Mouse (Mus musculus): Measurements from ENCODE around the gene U2surp. TPM values are rescaled to one million over a fixed set of nuclear protein-coding genes. Genes with fewer than 3 reads are reported as not detected.
A peak's percentile ranks its signal among the peaks of the same experiment; 100 is the strongest.

The U2surp gene
- 88.6 and 115 TPM in 2 replicates for polyA plus RNA-seq (2015; fragmentation: Nextera tagmentation; extraction: Ambion mirVana)

DNA sequence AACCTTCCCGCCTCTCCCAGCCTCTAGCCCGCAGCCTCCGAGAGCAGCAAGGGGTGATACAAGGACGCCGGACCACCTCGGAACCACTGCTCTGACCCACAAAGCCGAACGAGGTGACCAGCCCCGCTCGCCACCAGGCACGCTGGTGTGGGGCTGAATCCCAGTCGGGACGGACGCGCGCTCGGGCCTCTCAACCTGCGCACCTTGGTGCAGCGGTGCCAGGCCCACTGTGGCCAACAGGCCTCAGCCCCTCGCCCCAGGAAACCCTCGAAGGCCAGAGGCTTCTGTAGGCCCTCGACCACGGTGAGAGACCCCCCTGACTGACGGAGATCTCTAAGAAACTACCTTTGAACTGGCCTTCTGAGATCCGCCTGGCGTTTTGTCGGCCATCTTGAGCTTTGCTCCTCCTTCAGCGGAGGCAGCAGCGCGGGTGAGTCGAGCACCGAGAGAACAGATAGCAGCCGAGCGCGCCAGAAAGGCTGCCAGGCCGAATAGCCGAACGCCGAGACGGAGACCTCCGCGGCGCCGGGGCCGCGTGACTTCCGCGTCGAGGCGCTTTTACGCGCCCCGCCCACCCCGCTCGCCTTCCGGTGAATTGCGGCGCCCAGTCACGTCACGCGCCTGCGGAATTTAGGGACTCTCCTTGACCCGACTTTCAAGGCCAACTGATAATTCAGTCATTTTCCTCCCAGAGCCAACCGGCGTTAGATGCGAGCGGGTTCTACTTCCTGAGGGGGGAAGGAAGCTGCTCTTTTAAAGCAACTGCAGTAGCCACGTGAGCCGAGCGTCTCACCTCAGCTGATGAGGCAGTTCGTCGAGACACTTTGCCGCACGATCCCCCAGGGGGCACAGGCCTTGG is at the start of gene U2surp:
TSS of gene U2surp (minus strand) at position 525 of the 859 bp plus-strand sequence.
- Histone ChIP-seq H3K4me3 (replicated peaks; ENCODE audit: low read length) (peak within 1 kb of the TSS; percentile 99), H3K4me1 (ENCODE audit: control insufficient read depth, insufficient read depth, low read length) (peaks cover 9% of the 10 kb centered on the region), H3K27ac (ENCODE audit: low read length) (peak within 1 kb of the TSS; percentile 94), H3K4me2 (ENCODE audit: low read depth, low read length) (peak within 1 kb of the TSS; percentile 76), H3K27me3 (ENCODE audit: control insufficient read depth, insufficient read depth, low read length) (no peaks in the 10 kb centered on the region), H3K36me3 (ENCODE audit: control insufficient read depth, insufficient read depth, low read length) (no peaks in the 10 kb centered on the region), H3K9me3 (replicated peaks; ENCODE audit: control insufficient read depth, low read length) (no peaks in the 10 kb centered on the region), H3K9ac (ENCODE audit: low read length) (peak within 1 kb of the TSS; percentile 98)
- ATAC-seq (ENCODE audit: insufficient read depth, low FRiP score), result peak; percentile 95
- WGBS, result under 1% methylated on average over 74 of the region's 74 CpGs

DNA sequence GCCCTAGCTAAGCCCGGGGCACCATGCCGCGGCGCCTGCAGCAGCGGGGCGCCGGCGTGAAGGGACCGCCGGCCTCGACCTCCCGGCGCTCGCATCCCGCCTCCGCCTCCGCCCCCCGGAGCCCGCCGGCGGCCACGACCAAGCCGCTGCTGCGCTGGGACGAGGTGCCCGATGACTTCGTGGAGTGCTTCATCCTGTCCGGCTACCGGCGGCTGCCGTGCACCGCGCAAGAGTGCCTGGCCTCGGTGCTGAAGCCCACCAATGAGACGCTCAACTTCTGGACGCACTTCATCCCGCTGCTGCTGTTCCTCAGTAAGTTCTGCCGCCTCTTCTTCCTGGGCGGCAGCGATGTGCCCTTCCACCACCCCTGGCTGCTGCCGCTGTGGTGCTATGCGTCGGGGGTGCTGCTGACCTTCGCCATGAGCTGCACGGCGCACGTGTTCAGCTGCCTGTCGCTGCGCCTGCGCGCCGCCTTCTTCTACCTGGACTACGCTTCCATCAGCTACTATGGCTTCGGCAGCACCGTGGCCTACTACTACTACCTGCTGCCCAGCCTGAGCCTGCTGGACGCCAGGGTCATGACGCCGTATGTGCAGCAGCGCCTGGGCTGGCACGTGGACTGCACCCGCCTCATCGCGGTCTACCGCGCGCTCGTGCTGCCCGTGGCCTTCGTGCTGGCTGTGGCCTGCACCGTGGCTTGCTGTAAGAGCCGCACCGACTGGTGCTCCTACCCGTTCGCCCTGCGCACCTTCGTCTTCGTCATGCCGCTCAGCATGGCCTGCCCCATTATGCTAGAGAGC is 48.3 kb upstream of the U2surp start:
- no peaks in the 10 kb centered on the region for H3K9me3 ChIP-seq (replicated peaks; ENCODE audit: control insufficient read depth, low read length)
- H3K4me1 ChIP-seq (ENCODE audit: control insufficient read depth, insufficient read depth, low read length), result no peaks in the 10 kb centered on the region
- WGBS, result 12% methylated on average over 78 of the region's 78 CpGs
- peak; percentile 35; the same call in 1 of the 2 replicates for ATAC-seq (ENCODE audit: insufficient read depth, low FRiP score)
- peak overlapping the region; percentile 58 for H3K4me3 ChIP-seq (replicated peaks; ENCODE audit: low read length)
- H3K9ac ChIP-seq (ENCODE audit: low read length), result peak overlapping the region; percentile 65
- no peaks in the 10 kb centered on the region for H3K36me3 ChIP-seq (ENCODE audit: control insufficient read depth, insufficient read depth, low read length)
- peak overlapping the region; percentile 91 for H3K4me2 ChIP-seq (ENCODE audit: low read depth, low read length)
- peaks cover 70% of the 10 kb centered on the region for H3K27me3 ChIP-seq (ENCODE audit: control insufficient read depth, insufficient read depth, low read length)
- H3K27ac ChIP-seq (ENCODE audit: low read length), result no peak overlapping the region

DNA sequence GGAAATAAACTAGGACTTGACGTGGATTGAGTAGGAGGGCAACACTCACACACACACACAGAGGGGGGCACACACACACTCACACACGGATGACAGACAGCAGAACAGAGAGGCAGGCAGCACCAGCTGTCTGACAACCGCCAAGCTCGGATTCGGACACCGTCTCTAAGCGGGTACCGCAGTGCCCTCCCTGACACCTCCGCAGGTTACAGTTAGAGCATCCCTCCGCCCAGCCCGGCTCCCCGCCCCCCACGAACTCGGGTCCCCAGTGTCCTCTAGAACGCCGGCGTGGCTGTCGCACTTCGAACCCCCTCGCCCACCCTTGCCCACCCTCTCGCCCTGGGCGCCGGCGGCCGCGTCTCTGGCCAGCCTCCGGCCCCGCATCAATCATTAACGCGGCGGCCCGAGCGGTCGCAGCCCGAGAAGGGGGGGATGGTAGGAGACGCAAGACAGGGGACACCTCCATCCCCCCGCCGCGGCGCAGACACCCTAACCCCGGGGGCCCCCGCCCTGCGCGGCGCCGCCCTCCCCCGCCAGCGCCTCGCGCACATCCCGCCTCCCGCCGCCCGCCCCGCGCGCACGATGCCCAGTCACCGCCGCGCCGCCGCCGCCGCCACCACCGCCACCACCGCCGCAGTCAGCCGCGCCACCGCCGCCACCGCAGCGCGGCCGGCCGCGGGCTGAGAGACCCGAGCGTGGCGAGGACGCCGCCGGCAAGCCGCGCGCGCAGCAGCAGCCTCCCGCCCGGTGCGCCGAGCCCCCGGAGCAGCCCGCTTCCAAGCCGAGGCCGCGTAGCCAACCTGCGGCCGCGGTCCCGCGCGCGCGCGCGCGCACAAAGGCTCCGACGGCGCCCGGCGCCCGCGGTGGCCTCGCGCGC is 47.5 kb upstream of the U2surp start, which contains the start of gene Paqr9:
TSS of gene Paqr9 (plus strand) at position 599 of the 877 bp plus-strand sequence.
- H3K27me3 ChIP-seq (ENCODE audit: control insufficient read depth, insufficient read depth, low read length), result peaks cover 66% of the 10 kb centered on the region
- no peak within 1 kb of the TSS for H3K27ac ChIP-seq (ENCODE audit: low read length)
- H3K36me3 ChIP-seq (ENCODE audit: control insufficient read depth, insufficient read depth, low read length), result no peaks in the 10 kb centered on the region
- H3K9me3 ChIP-seq (replicated peaks; ENCODE audit: control insufficient read depth, low read length), result no peaks in the 10 kb centered on the region
- peak; percentile 58 for ATAC-seq (ENCODE audit: insufficient read depth, low FRiP score)
- whole genome bisulfite sequencing, result under 1% methylated on average over 58 of the region's 118 CpGs
- H3K4me2 ChIP-seq (ENCODE audit: low read depth, low read length), result peak within 1 kb of the TSS; percentile 91
- H3K9ac ChIP-seq (ENCODE audit: low read length), result peak within 1 kb of the TSS; percentile 65
- H3K4me1 ChIP-seq (ENCODE audit: control insufficient read depth, insufficient read depth, low read length), result no peaks in the 10 kb centered on the region
- peak within 1 kb of the TSS; percentile 58 for H3K4me3 ChIP-seq (replicated peaks; ENCODE audit: low read length)

DNA sequence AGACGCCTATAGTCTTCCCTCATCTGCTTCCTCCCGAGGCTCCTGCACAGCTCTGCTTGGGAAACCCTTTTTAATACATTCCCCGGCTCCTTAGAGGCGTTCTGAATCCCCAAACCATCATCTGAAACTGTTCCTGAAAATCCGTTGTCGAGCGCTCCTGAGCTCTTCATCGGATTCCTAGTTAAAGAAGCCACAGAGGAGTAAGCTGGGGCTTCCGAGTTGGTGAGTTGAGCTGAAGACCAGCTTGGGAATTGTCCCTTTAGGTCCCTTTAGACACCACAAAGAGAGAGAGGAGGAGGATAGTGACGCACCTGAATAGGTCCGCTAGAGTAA is 46.9 kb upstream of the U2surp start:
- no peak for ATAC-seq (ENCODE audit: insufficient read depth, low FRiP score)
- Histone ChIP-seq H3K4me2 (ENCODE audit: low read depth, low read length) (peak overlapping the region; percentile 91), H3K27me3 (ENCODE audit: control insufficient read depth, insufficient read depth, low read length) (peaks cover 67% of the 10 kb centered on the region), H3K9me3 (replicated peaks; ENCODE audit: control insufficient read depth, low read length) (no peaks in the 10 kb centered on the region), H3K36me3 (ENCODE audit: control insufficient read depth, insufficient read depth, low read length) (no peaks in the 10 kb centered on the region), H3K4me3 (replicated peaks; ENCODE audit: low read length) (peak overlapping the region; percentile 58; the same call in 1 of the 2 replicates), H3K27ac (ENCODE audit: low read length) (no peak overlapping the region), H3K4me1 (ENCODE audit: control insufficient read depth, insufficient read depth, low read length) (no peaks in the 10 kb centered on the region), H3K9ac (ENCODE audit: low read length) (no peak overlapping the region)
- WGBS, result 14% methylated on average over 11 of the region's 11 CpGs

DNA sequence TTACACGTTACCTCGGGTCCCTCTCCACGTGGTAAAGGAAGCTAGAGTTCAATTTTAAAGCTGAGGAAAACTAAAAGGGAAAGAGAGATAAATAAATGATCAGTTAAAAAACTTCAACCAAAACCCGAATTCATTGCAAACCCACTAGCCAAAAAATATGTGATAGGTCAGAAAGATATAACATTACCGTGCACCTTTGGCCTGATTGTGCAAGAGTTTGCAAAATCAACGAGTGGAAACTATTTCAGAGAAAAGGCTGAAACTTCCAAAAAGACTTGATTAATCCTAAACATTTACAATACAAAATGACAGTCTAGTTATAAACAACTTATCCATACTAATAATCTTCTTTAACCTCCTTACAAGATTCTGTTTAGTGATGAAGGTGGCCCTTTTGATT is 45.9 kb upstream of the U2surp start:
- no peak for ATAC-seq (ENCODE audit: insufficient read depth, low FRiP score)
- no peak overlapping the region for H3K4me3 ChIP-seq (replicated peaks; ENCODE audit: low read length)
- H3K36me3 ChIP-seq (ENCODE audit: control insufficient read depth, insufficient read depth, low read length), result no peaks in the 10 kb centered on the region
- H3K4me1 ChIP-seq (ENCODE audit: control insufficient read depth, insufficient read depth, low read length), result no peaks in the 10 kb centered on the region
- WGBS, result 57% methylated on average over 6 of the region's 6 CpGs
- H3K9ac ChIP-seq (ENCODE audit: low read length), result no peak overlapping the region
- no peaks in the 10 kb centered on the region for H3K9me3 ChIP-seq (replicated peaks; ENCODE audit: control insufficient read depth, low read length)
- H3K4me2 ChIP-seq (ENCODE audit: low read depth, low read length), result no peak overlapping the region
- H3K27me3 ChIP-seq (ENCODE audit: control insufficient read depth, insufficient read depth, low read length), result peaks cover 66% of the 10 kb centered on the region
- no peak overlapping the region for H3K27ac ChIP-seq (ENCODE audit: low read length)

DNA sequence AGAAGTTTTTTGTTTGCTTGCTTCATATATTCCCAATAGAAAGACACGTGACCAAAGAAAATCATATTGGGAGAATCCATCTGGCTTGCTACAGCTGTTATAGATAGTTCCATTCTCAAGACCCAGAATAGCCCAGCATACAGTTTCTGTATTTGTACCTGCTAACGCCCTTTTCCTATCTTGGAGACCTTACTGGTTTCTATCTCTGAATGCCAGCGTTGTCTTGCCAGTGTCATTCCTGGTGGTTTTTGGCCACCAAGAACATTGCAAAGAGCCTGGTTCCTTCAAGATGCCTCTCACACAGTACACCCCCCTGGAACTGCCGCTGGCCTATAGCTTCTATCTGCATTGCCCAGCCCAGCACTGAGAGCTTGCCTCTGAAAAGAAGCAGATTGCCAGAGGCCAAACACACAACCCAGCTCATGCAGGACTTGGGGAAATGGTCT is 44.3 kb upstream of the U2surp start:
- Histone ChIP-seq H3K4me2 (ENCODE audit: low read depth, low read length) (no peak overlapping the region), H3K27me3 (ENCODE audit: control insufficient read depth, insufficient read depth, low read length) (peaks cover 50% of the 10 kb centered on the region), H3K27ac (ENCODE audit: low read length) (no peak overlapping the region), H3K4me1 (ENCODE audit: control insufficient read depth, insufficient read depth, low read length) (no peaks in the 10 kb centered on the region), H3K36me3 (ENCODE audit: control insufficient read depth, insufficient read depth, low read length) (no peaks in the 10 kb centered on the region), H3K9ac (ENCODE audit: low read length) (no peak overlapping the region), H3K4me3 (replicated peaks; ENCODE audit: low read length) (no peak overlapping the region), H3K9me3 (replicated peaks; ENCODE audit: control insufficient read depth, low read length) (no peaks in the 10 kb centered on the region)
- no peak for ATAC-seq (ENCODE audit: insufficient read depth, low FRiP score)
- WGBS, result 82% methylated on average over 4 of the region's 4 CpGs

DNA sequence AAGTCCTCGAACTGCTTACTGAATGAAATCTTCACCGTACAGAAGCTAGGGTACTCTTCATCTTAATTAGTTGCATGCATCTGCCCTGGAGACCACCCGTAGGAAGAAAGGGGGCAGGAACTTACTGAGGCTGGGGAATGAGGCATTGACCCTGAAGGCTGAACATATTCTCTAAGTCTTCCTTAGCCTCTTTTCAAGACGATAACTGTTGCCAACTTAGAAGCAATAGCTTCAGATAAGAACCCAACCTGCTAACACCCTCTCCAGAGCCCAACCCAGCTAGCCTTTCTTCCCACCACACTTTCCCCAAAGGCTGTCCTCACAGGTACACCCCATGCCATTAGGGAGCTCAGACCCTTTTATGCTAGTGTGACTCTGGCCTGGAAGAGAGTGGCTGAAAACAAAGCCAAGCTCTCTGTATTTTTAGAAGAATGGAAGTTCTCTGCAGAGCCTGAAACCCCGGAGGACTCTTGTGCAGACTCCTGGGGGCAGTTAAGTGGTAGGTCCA is 43.5 kb upstream of the U2surp start:
- 68% methylated on average over 5 of the region's 5 CpGs for WGBS
- Histone ChIP-seq H3K4me2 (ENCODE audit: low read depth, low read length) (no peak overlapping the region), H3K36me3 (ENCODE audit: control insufficient read depth, insufficient read depth, low read length) (no peaks in the 10 kb centered on the region), H3K27ac (ENCODE audit: low read length) (no peak overlapping the region), H3K27me3 (ENCODE audit: control insufficient read depth, insufficient read depth, low read length) (peaks cover 42% of the 10 kb centered on the region), H3K4me1 (ENCODE audit: control insufficient read depth, insufficient read depth, low read length) (no peaks in the 10 kb centered on the region), H3K9ac (ENCODE audit: low read length) (no peak overlapping the region), H3K9me3 (replicated peaks; ENCODE audit: control insufficient read depth, low read length) (no peaks in the 10 kb centered on the region), H3K4me3 (replicated peaks; ENCODE audit: low read length) (no peak overlapping the region)
- no peak for ATAC-seq (ENCODE audit: insufficient read depth, low FRiP score)
